Mouse (Mus musculus) bone marrow, adult 2 months (tissue): ENCODE results near the gene Ptpn21.

Experiments used
- CTCF ChIP-seq: fragments of 200-500 bp; IDR thresholded peaks from 2 replicates; pipeline ENCODE4 v1.5.1; 2011; ENCODE audit warnings: low read length, control low read depth; ENCODE audit not compliant: control insufficient read depth, insufficient read depth
- POLR2A ChIP-seq: fragments of 200-500 bp; IDR thresholded peaks from 2 replicates; pipeline ENCODE4 v1.6.1; 2011; ENCODE audit warnings: low read depth, mild to moderate bottlenecking, control low read depth, low read length, borderline replicate concordance; ENCODE audit not compliant: control insufficient read depth

DNA sequence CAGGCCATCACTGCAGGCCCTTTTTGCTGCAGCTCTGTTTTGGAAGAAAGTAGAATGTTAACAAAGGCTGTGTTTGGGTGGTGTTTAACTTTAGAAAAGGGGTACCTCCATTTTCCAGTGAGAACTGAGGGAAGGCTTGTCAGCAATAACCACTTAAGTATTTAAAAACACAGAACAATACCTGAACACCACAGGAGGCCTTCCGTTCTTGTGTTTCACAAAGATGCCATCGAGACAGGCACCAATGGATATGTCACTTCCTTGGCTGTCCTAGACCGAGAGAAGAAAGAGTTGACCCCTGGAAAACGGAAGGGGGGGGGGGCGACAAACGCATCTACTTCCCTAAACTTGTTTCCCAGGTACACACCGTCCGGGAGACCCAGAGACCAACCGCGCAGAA, 33.2 kb downstream of the Ptpn21 start:
- TF ChIP-seq CTCF, result no peak
- TF ChIP-seq POLR2A, result no peak
